Mouse (Mus musculus): ENCODE results near the gene Cmtm7.
A peak's percentile ranks its signal among the peaks of the same experiment; 100 is the strongest.

Gene Cmtm7

DNA sequence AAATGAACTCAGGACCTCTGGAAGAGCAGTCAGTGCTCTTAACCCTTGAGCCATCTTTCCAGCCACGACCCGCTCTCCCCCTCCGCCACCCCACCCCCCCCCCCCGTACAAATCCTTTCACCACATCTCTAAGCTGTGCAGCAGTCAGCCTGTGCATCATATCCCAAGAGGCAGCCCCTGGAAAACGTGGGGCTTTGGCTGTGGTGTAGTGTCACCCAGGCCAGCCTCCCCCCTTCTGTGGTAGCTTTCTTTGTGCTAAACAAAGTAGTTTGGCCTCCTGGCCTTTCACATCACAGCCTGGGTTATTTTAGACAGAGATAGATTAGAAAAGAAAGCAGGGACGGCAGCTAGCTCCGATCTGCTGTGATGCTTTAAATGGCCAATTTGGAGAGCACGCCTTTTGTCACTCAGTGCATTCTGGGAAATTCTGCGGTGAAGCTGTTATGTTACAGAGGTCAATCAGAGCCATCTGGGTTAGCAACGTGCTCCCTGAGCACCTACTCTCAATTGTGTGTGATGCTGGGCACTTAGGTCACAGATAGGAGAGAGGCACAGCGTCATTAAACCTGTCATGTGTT, 14.9 kb upstream of the Cmtm7 start:
- DNase-seq (ENCODE audit: low spot score in 2 of 2): no peak

DNA sequence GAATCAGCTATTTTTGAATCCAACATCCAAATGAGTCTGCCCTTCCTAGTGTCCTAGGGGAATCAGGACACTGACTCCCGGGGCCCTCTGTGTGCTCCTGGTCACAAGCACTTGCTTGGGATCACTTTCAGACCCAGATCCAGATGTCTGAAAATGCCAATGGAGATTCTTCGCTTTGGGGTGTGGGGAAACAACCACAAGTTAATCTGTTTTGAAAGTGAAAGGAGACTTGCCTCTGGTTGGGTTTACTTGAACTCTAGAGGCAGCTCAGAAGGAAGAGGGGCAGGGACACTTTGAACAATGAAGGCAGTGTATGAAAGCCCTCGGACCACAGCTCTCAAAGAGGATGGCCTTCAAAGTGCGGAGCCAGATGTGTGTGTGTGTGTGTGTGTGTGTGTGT, 12.8 kb upstream of the Cmtm7 start:
- DNase-seq (ENCODE audit: low spot score in 2 of 2): no peak

DNA sequence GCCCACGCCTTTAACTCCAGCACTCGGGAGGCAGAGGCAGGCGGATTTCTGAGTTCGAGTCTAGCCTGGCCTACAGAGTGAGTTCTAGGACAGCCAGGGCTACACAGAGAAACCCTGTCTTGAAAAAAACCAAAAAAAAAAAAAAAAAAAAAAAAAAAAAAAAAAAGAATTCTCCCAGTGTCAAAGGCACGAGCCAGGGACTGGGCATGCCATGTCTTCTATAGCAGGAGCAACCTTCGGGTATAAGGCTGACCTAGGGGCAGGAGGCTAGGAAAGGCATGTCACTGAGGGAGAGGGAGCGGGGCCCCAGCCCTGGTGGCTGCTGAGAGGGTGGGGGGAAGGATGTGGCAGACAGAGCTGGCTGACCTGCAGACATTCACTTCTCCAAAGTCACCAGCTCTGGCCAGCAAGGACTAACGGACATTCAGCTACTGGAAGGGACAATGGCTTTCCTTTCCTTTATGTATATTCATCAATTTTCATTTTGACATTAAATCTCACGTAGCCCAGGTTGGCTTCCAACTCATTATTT, 12.2 kb upstream of the Cmtm7 start:
- no peak for DNase-seq (ENCODE audit: low spot score in 2 of 2)

DNA sequence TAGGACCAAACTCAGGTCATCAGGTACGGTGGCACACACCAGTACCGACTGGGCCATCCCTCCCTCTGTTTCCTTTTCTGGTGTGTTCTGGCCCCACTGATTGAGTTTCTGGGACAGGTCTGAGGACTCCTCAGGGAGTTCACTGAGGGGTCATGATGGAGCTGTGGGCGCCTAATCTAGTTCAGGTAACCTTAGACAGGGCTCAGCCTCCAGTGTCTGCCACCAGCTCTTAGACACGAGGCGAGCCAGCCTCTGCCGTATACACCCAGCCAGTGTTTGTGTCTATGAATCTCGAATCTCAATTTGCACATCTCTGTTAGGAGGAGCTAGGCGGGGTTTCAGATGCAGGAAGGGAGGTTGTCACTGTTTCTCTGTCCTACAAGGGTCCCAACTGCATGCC, 8.3 kb upstream of the Cmtm7 start:
- DNase-seq (ENCODE audit: low spot score in 2 of 2): no peak

GRCm38 (mm10) chr9:114789557-114789956, 7.9 kb upstream of the Cmtm7 start:
- DNase-seq (ENCODE audit: low spot score in 2 of 2): no peak

DNA sequence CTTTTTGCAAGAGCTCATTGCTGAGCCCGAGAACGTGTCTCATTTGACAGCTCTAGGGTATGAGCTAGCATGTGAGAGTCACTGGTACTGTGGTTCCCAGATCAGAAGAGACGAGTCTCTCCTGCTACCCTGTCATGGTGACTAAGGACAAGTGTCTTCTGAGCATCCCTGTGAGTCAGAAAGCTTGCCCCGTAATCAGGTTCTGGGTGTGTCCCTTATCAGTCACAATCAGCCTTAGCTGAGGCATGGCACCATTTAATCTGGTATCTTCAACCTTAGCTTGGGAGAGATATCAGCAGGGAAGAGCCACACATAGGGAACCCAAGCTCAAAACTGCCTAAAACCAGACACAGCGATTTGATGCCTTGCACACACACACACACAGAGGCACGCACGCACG, 7.0 kb upstream of the Cmtm7 start:
- DNase-seq (ENCODE audit: low spot score in 2 of 2): no peak

DNA sequence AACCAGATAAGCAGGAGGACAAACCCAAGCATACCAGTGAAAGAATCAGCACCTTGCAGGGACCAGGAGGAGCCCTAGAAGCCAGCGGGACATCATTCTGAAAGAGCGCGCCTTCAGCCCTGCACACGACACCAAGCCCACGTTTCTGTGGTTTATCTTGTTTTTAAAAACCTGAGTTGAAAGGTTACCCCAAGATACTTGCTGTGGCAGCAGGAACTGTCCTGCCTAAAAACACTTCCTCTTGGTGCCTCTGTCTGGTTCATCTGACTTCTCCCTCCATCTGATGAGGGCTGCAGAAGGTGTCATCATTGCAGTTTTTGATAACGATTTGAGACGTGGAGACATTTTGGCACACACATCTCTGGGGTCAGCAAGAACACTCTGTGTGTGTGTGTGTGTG, 6.1 kb upstream of the Cmtm7 start:
- no peak for DNase-seq (ENCODE audit: low spot score in 2 of 2)

DNA sequence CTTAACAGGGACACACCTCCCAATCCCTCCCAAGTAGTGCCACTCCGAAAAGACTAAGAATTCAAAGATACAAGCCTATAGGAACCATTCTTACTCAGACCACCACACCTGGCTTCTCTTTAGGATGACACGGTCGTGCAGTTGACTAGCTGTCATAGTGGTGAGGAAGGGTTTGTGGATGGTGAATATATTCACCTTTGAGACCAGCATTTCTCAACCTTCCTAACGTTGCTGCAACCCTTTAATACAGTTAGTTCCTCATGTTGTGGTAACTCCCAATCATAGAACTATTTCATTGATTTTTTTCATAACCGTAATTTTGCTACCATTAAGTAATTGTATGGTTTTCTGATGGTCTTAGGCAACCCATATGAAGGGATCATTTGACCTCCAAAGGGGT, 5.5 kb upstream of the Cmtm7 start:
- DNase-seq (ENCODE audit: low spot score in 2 of 2): no peak

GRCm38 (mm10) chr9:114785432-114786125, 3.9 kb upstream of the Cmtm7 start:
- no peak for DNase-seq (ENCODE audit: low spot score in 2 of 2)

DNA sequence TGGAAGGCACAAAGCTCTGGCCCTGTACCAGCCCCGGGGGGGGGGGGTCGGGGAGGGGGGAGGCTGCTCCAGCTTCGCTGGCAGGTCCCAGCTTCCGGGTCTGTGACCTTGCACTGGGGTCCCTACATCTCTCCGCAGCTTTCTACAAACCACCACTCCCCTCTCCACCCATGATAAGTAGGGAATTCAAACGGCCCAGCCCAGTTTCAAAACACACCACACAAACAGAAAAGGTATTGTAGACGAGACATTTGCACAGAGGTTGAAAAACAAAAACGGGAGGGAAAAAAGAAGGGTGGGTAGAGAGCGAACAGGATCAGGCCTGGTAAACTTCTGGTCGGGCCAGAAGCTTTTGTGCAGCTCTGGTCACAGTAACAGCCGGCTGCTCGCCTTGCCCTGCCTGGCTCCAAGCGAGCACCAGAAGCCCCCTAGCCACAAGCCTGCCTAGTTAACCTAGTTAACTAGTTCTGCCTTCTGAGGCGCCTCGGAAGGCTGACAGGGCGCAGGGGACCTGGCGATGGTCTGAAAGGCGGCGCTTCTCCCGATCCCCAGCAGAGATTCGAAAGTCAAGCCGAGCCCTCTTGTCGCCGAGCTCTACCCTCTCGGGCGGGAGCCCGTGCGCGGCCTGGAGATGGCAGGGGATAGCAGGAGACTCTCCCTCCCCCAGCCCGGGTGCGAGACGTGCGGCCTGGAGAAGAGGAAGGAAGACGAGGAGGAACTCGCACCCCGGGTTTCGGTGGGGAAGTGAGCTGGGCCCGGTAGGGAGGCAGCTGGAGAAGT, 720 bp downstream of the Cmtm7 start:
- peak; percentile 46 to 67 for DNase-seq (ENCODE audit: low spot score in 2 of 2)

DNA sequence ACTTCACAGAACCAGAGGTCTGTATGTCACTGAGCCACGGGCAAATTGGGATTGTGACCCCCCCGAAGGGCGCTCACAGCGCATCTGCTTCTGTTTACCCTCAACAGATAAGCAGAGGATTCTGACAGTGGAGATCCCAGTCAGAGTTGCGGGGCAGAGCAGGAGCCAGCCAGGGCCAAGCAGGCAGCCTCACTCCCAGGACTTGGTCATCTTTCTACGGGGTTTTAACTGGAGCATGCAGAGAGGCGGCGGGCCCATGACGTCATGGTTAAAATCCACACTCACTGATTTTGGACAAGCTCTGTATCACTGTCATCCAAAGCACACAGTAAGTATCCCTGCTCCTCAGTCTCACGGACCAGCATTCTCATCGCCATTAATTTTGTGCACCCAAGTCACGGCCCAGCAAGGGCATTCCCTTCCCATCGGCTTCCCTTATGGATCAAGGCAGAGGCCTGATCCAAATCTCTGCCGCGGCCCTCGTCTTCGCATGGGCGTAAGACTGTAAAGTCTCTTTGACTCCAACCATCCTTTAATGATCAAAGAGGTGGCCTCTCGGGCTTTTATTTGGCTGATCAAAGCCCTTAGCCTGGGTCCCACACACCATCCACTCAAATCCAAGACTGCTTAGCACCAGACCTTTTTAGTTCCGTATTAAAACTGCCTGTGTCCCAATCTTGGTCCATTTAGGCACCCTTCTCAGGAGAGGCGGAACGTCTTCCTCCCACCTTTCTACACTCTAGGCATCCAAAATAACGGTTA, 1.5 kb downstream of the Cmtm7 start:
- DNase-seq (ENCODE audit: low spot score in 2 of 2): peak in 1 of 2 experiments; percentile 21

- DNase-seq (ENCODE audit: low spot score in 2 of 2): no peak
Observed at GRCm38 (mm10) chr9:114778877-114779276, 2.8 kb downstream of the Cmtm7 start.

GRCm38 (mm10) chr9:114778047-114778390, 3.6 kb downstream of the Cmtm7 start:
- DNase-seq (ENCODE audit: low spot score in 2 of 2): no peak

DNA sequence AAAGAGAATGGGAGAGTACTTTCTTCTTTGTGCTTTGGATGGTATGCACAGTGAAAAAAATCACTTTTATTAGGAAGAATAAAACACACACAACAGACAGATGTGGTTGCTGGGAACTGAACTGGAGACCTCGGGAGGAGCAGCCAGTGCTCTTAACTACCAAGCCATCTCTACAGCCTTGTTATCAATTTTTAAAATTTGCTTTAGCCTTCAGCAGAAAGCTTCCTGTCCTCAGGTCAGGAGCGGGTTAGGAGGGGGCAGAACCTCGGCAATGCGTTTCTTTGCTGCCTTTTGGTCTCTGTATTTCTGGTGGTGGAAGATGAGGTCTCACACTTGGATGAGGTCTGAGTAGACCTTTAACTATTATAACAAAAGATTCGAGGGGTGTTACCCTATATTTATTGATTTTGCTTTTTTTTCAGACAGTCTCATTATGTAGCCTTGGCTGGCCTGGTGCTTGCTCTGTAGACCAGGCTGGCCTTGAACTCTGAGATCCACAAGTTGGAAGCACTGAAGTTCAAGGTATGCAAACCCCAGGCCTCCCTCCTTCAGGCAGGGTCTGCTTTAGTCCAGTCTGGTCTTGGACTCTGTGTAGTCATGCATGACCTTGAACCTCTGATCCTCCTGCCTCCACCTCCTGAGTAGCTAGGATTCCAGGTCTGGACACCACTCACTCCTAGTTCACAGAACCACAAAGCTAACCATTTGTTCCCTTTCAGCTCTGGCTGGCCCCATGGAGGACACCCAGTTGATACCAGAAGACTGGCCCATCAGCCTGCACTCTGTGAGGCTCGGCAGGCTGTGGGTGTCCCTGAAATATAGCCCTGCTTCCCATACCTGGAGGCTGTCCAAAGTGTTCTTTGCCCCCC, 4.2 kb downstream of the Cmtm7 start:
- DNase-seq (ENCODE audit: low spot score in 2 of 2): no peak

DNA sequence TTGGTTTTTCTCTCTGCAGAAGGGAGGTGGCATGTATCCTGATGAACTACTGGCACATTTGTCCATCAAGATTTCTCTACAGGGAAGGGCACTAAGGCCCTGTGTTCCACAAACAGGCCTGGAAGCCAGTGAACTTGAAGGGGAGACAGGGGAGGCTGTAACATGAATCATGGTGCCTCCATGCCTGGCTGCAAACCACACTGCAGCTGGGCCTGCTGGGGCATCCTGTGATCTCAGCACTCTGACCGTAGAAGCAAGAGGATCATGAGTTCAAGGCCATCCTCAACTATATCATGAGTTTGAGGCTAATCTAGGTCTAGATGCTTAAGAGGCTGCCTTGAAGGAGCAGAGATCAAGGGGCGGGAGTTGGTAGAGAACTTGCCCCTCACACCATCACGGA, 5.3 kb downstream of the Cmtm7 start:
- no peak for DNase-seq (ENCODE audit: low spot score in 2 of 2)

GRCm38 (mm10) chr9:114775272-114775671, 6.4 kb downstream of the Cmtm7 start:
- DNase-seq (ENCODE audit: low spot score in 2 of 2): peak; percentile 59

- no peak for DNase-seq (ENCODE audit: low spot score in 2 of 2)
Observed at GRCm38 (mm10) chr9:114774629-114775028, 7.0 kb downstream of the Cmtm7 start.

- no peak for DNase-seq (ENCODE audit: low spot score in 2 of 2)
Observed at GRCm38 (mm10) chr9:114771565-114771964, 10.1 kb downstream of the Cmtm7 start.

GRCm38 (mm10) chr9:114770224-114770623, 11.4 kb downstream of the Cmtm7 start:
- no peak for DNase-seq (ENCODE audit: low spot score in 2 of 2)

DNA sequence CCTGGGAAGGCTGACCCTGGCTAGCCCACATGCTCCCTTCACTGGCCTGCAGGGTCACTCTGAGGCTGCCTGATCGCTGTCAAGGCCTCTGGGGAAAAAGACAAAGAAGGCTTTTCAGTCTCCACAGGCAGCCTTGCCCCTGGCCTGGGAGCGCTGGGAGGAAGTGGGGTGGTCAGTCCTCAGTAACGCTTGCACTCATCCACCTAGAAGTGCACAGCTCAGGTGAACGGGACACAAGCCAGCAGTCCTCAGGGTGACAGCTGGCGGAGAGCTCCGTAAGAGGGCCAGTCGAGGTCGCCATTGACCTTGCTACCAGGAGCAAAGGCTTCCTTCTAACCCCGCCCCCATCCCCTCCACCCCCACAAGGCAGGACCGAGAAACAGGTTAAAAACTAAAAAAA, 13.6 kb downstream of the Cmtm7 start:
- DNase-seq (ENCODE audit: low spot score in 2 of 2): no peak

DNA sequence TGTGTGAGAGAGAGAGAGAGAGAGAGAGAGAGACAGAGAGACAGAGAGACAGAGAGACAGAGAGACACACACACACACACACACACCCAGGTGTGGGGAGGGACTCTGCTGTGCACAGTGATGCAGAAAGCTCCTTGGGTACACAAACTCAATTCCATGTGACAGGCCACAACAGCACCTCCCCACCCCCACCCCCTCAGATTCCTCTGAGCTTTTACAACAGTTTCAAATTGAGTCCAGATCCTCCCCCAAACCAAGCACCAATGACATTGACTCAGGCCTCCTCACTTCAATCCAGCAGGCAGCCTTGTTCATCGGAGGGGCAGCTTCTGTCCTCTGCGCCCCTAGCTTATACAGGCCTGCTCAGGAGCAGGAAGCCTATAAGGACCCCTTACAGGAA, 14.1 kb downstream of the Cmtm7 start:
- DNase-seq (ENCODE audit: low spot score in 2 of 2): no peak

All from heart, adult 9 months (tissue).